Mouse (Mus musculus): ENCODE measurements around the gene Ccdc142. TPM values are rescaled to one million over a fixed set of nuclear protein-coding genes. Genes with fewer than 3 reads are reported as not detected.

Gene Ccdc142
- polyA plus RNA-seq, 1 experiment from 2014 or later, result 8.1 TPM

- H3K9ac ChIP-seq, result peak overlapping the region; percentile 4
- peak; percentile 68 for ATAC-seq (replicated peaks)
- under 1% methylated on average over 25 of the region's 26 CpGs for WGBS
- no peaks in the 10 kb centered on the region for H3K36me3 ChIP-seq (replicated peaks)
- peak overlapping the region; percentile 76 for H3K27ac ChIP-seq
- peak overlapping the region; percentile 31 for H3K4me3 ChIP-seq
- peak overlapping the region; percentile 49 for H3K4me2 ChIP-seq
- peaks cover 32% of the 10 kb centered on the region for H3K4me1 ChIP-seq
- H3K9me3 ChIP-seq, result no peaks in the 10 kb centered on the region
- H3K27me3 ChIP-seq (replicated peaks), result peaks cover 9% of the 10 kb centered on the region; the same call in 1 of the 2 replicates
Observed at GRCm38 (mm10) chr6:83136881-83137575, 35.6 kb downstream of the Ccdc142 start.

GRCm38 (mm10) chr6:83137576-83137950 lies 36.2 kb downstream of the Ccdc142 start:
- Histone ChIP-seq H3K4me3 (peak overlapping the region; percentile 31), H3K4me2 (peak overlapping the region; percentile 49), H3K27ac (peak overlapping the region; percentile 76), H3K27me3 (replicated peaks) (peaks cover 9% of the 10 kb centered on the region; the same call in 1 of the 2 replicates), H3K36me3 (replicated peaks) (no peaks in the 10 kb centered on the region), H3K9me3 (no peaks in the 10 kb centered on the region), H3K9ac (peak overlapping the region; percentile 4; the same call in 1 of the 2 replicates), H3K4me1 (peaks cover 38% of the 10 kb centered on the region)
- WGBS, result 2% methylated on average over 12 of the region's 12 CpGs
- peak; percentile 24 for ATAC-seq (replicated peaks)

- Histone ChIP-seq H3K27me3 (replicated peaks) (peaks cover 9% of the 10 kb centered on the region; the same call in 1 of the 2 replicates), H3K4me3 (peak overlapping the region; percentile 31), H3K9me3 (no peaks in the 10 kb centered on the region), H3K9ac (no peak overlapping the region), H3K4me1 (peaks cover 38% of the 10 kb centered on the region), H3K27ac (peak overlapping the region; percentile 76), H3K4me2 (peak overlapping the region; percentile 49), H3K36me3 (replicated peaks) (no peaks in the 10 kb centered on the region)
- no peak; the same call in 1 of the 2 replicates for ATAC-seq (replicated peaks)
- WGBS, result 1% methylated on average over 11 of the region's 11 CpGs
Observed at GRCm38 (mm10) chr6:83138056-83138455, 36.7 kb downstream of the Ccdc142 start.

GRCm38 (mm10) chr6:83140044-83140443 lies 38.6 kb downstream of the Ccdc142 start:
- Histone ChIP-seq H3K27me3 (replicated peaks) (peaks cover 6% of the 10 kb centered on the region; the same call in 1 of the 2 replicates), H3K4me1 (peaks cover 38% of the 10 kb centered on the region), H3K36me3 (replicated peaks) (no peaks in the 10 kb centered on the region), H3K9me3 (no peaks in the 10 kb centered on the region), H3K4me2 (no peak overlapping the region), H3K4me3 (no peak overlapping the region), H3K9ac (no peak overlapping the region), H3K27ac (no peak overlapping the region)
- 89% methylated on average over 8 of the region's 8 CpGs for WGBS
- no peak for ATAC-seq (replicated peaks)

GRCm38 (mm10) chr6:83141636-83142035 lies 40.2 kb downstream of the Ccdc142 start:
- 40% methylated on average over 4 of the region's 4 CpGs for WGBS
- H3K9ac ChIP-seq, result peak overlapping the region; percentile 21; the same call in 1 of the 2 replicates
- H3K4me2 ChIP-seq, result peak overlapping the region; percentile 53
- H3K4me3 ChIP-seq, result peak overlapping the region; percentile 28; the same call in 1 of the 2 replicates
- peaks cover 28% of the 10 kb centered on the region for H3K4me1 ChIP-seq
- ATAC-seq (replicated peaks), result no peak
- H3K27me3 ChIP-seq (replicated peaks), result 0 out of 2 replicates have a peak, but pooled peaks cover 2% of the 10 kb centered on the region
- no peak overlapping the region for H3K27ac ChIP-seq
- no peaks in the 10 kb centered on the region for H3K9me3 ChIP-seq
- H3K36me3 ChIP-seq (replicated peaks), result no peaks in the 10 kb centered on the region

- Histone ChIP-seq H3K4me1 (peaks cover 21% of the 10 kb centered on the region), H3K36me3 (replicated peaks) (no peaks in the 10 kb centered on the region), H3K4me2 (peak overlapping the region; percentile 53), H3K27me3 (replicated peaks) (no peaks in the 10 kb centered on the region), H3K27ac (no peak overlapping the region), H3K9ac (peak overlapping the region; percentile 21), H3K4me3 (peak overlapping the region; percentile 28), H3K9me3 (no peaks in the 10 kb centered on the region)
- ATAC-seq (replicated peaks), result peak; percentile 22
- WGBS, result 1% methylated on average over 41 of the region's 41 CpGs
Observed at GRCm38 (mm10) chr6:83142211-83142731, 40.9 kb downstream of the Ccdc142 start.

- no peak for ATAC-seq (replicated peaks)
- WGBS, result 57% methylated on average over 11 of the region's 11 CpGs
- no peak overlapping the region for H3K4me3 ChIP-seq
Observed at GRCm38 (mm10) chr6:83142886-83143285, 41.5 kb downstream of the Ccdc142 start.

GRCm38 (mm10) chr6:83145209-83145608 lies 43.8 kb downstream of the Ccdc142 start:
- Histone ChIP-seq H3K9ac (no peak overlapping the region), H3K4me3 (no peak overlapping the region), H3K4me2 (no peak overlapping the region), H3K27me3 (replicated peaks) (no peaks in the 10 kb centered on the region), H3K27ac (no peak overlapping the region), H3K9me3 (no peaks in the 10 kb centered on the region), H3K36me3 (replicated peaks) (no peaks in the 10 kb centered on the region), H3K4me1 (peaks cover 8% of the 10 kb centered on the region)
- ATAC-seq (replicated peaks), result no peak
- 84% methylated on average over 2 of the region's 2 CpGs for WGBS

More at GRCm38 (mm10) chr6:83142886-83143285, 41.5 kb downstream of the Ccdc142 start:
- H3K9ac ChIP-seq, result no peak overlapping the region
- no peaks in the 10 kb centered on the region for H3K36me3 ChIP-seq (replicated peaks)
- H3K9me3 ChIP-seq, result no peaks in the 10 kb centered on the region
- H3K4me2 ChIP-seq, result peak overlapping the region; percentile 53; the same call in 1 of the 2 replicates
- H3K27ac ChIP-seq, result no peak overlapping the region
- H3K4me1 ChIP-seq, result peaks cover 15% of the 10 kb centered on the region
- no peaks in the 10 kb centered on the region for H3K27me3 ChIP-seq (replicated peaks)

- ATAC-seq (replicated peaks), result no peak
- no peak overlapping the region for H3K27ac ChIP-seq
- H3K36me3 ChIP-seq (replicated peaks), result no peaks in the 10 kb centered on the region
- no peak overlapping the region for H3K9ac ChIP-seq
- WGBS, result 76% methylated on average over 9 of the region's 9 CpGs
- peaks cover 8% of the 10 kb centered on the region for H3K4me1 ChIP-seq
- H3K27me3 ChIP-seq (replicated peaks), result no peaks in the 10 kb centered on the region
- no peaks in the 10 kb centered on the region for H3K9me3 ChIP-seq
- no peak overlapping the region for H3K4me2 ChIP-seq
- no peak overlapping the region for H3K4me3 ChIP-seq
Observed at GRCm38 (mm10) chr6:83145805-83146204, 44.4 kb downstream of the Ccdc142 start.

- no peak for ATAC-seq (replicated peaks)
- 62% methylated on average over 7 of the region's 7 CpGs for WGBS
- H3K4me1 ChIP-seq, result peaks cover 8% of the 10 kb centered on the region; the same call in 1 of the 2 replicates
Observed at GRCm38 (mm10) chr6:83147280-83147679, 45.9 kb downstream of the Ccdc142 start.

GRCm38 (mm10) chr6:83151721-83152120 lies 50.3 kb downstream of the Ccdc142 start:
- Histone ChIP-seq H3K36me3 (replicated peaks) (no peaks in the 10 kb centered on the region; the same call in 1 of the 2 replicates), H3K27ac (no peak overlapping the region), H3K9me3 (no peaks in the 10 kb centered on the region), H3K27me3 (replicated peaks) (no peaks in the 10 kb centered on the region), H3K4me1 (peaks cover 22% of the 10 kb centered on the region), H3K4me3 (no peak overlapping the region), H3K4me2 (no peak overlapping the region), H3K9ac (no peak overlapping the region)
- WGBS, result 20% methylated on average over 8 of the region's 8 CpGs
- ATAC-seq (replicated peaks), result no peak

More at GRCm38 (mm10) chr6:83147280-83147679, 45.9 kb downstream of the Ccdc142 start:
- Histone ChIP-seq H3K4me2 (no peak overlapping the region), H3K4me3 (no peak overlapping the region), H3K27ac (no peak overlapping the region), H3K36me3 (replicated peaks) (no peaks in the 10 kb centered on the region), H3K9me3 (no peaks in the 10 kb centered on the region), H3K27me3 (replicated peaks) (no peaks in the 10 kb centered on the region), H3K9ac (no peak overlapping the region)

GRCm38 (mm10) chr6:83153038-83153437 lies 51.6 kb downstream of the Ccdc142 start:
- ATAC-seq (replicated peaks), result no peak
- Histone ChIP-seq H3K9ac (no peak overlapping the region), H3K36me3 (replicated peaks) (no peaks in the 10 kb centered on the region; the same call in 1 of the 2 replicates), H3K4me1 (peaks cover 24% of the 10 kb centered on the region), H3K4me2 (no peak overlapping the region), H3K4me3 (no peak overlapping the region), H3K27me3 (replicated peaks) (no peaks in the 10 kb centered on the region), H3K27ac (no peak overlapping the region), H3K9me3 (no peaks in the 10 kb centered on the region)
- 87% methylated on average over 12 of the region's 12 CpGs for WGBS
